Mouse (Mus musculus) cortical plate, adult 2 months (tissue): Measurements from ENCODE around the gene Gm6592.

ENCODE experiments used
- CTCF ChIP-seq: fragments of 200-500 bp; IDR thresholded peaks from 2 replicates; pipeline ENCODE4 v1.5.1; 2011; ENCODE audit warnings: mild to moderate bottlenecking, control low read depth, low read length; ENCODE audit not compliant: insufficient read depth; ENCODE audit errors: extremely low read depth
- POLR2A ChIP-seq: fragments of 200-500 bp; IDR thresholded peaks from 2 replicates; pipeline ENCODE4 v1.6.1; 2011; ENCODE audit warnings: mild to moderate bottlenecking, low read length, control low read depth; ENCODE audit not compliant: insufficient read depth; ENCODE audit errors: extremely low read depth

- TF ChIP-seq CTCF = peak; percentile 42
- no peak for TF ChIP-seq POLR2A
Observed at GRCm38 (mm10) chrX:8832043-8832442, 11.8 kb upstream of the Gm6592 start.
